Mouse (Mus musculus) heart, adult 2 months (tissue): ENCODE results near the gene 9930104L06Rik. TPM values are rescaled to one million over a fixed set of nuclear protein-coding genes. Genes with fewer than 3 reads are reported as not detected.
A peak's percentile ranks its signal among the peaks of the same experiment; 100 is the strongest.

ENCODE experiments used
- DNase-seq, 2 experiments: peaks; one replicate each; pipeline ENCODE4 v3.0.0; 2021
- H3K27ac ChIP-seq: fragments of 200-600 bp; 2 replicates; pipeline ENCODE4 v1.8.1; 2022
- H3K27me3 ChIP-seq: fragments of 200-500 bp; 2 replicates; pipeline ENCODE4 v1.6.1; 2012; ENCODE audit warnings: mild to moderate bottlenecking, low read length, inconsistent platforms, mixed read lengths; ENCODE audit not compliant: control insufficient read depth, insufficient read depth
- H3K36me3 ChIP-seq: fragments of 200-500 bp; 2 replicates; pipeline ENCODE4 v1.6.1; 2012; ENCODE audit warnings: low read length, inconsistent platforms; ENCODE audit not compliant: control insufficient read depth, insufficient read depth
- H3K4me1 ChIP-seq: fragments of 200-500 bp; 2 replicates; pipeline ENCODE4 v1.6.1; 2011; ENCODE audit warnings: low read length; ENCODE audit not compliant: control insufficient read depth, insufficient read depth
- H3K4me3 ChIP-seq: fragments of 200-600 bp; 2 replicates; pipeline ENCODE4 v1.8.1; 2022
- H3K79me2 ChIP-seq: fragments of 200-500 bp; replicated peaks from 2 replicates; pipeline ENCODE4 v1.6.1; 2012; ENCODE audit warnings: mild to moderate bottlenecking, inconsistent platforms, low read length, moderate library complexity, mixed read lengths; ENCODE audit not compliant: control insufficient read depth, insufficient read depth
- H3K9ac ChIP-seq: fragments of 200-500 bp; 2 replicates; pipeline ENCODE4 v1.6.1; 2012; ENCODE audit warnings: low read depth, mild to moderate bottlenecking, control low read depth, inconsistent platforms, low read length, mixed read lengths
- CTCF ChIP-seq: fragments of 200-600 bp; IDR thresholded peaks from 2 replicates; pipeline ENCODE4 v1.8.1; 2022; ENCODE audit warnings: antibody characterized with exemption, mild to moderate bottlenecking, moderate library complexity
- EP300 ChIP-seq: fragments of 200-500 bp; IDR thresholded peaks from 2 replicates; pipeline ENCODE4 v1.6.1; 2011; ENCODE audit warnings: low read depth, low read length, control low read depth; ENCODE audit not compliant: insufficient read depth
- POLR2A ChIP-seq: fragments of 200-500 bp; IDR thresholded peaks from 2 replicates; pipeline ENCODE4 v1.6.1; 2011; ENCODE audit warnings: mild to moderate bottlenecking, low read depth, low read length, control low read depth; ENCODE audit not compliant: insufficient read depth
- WGBS: fragments of 180-500 bp; shearing (Covaris S2); methylation state at CpG from one replicate; pipeline ENCODE4 v1.1.7; 2018; 5-methylcytosine and 5-hydroxymethylcytosine counted together
- intact Hi-C: fragments of 180-260 bp; cut with DNase I; formaldehyde crosslinking; loops from one replicate; pipeline ENCODE4 v1.15.1; 2025
- polyA plus RNA-seq: library from polyadenylated mRNA; depleted of rRNA; stranded (reverse); fragments of >200 nt; gene quantifications from 2 replicates; pipeline ENCODE4 v1.2.3, GENCODE M21; 2012
- total RNA-seq, 2 experiments: library from RNA; stranded (reverse); gene quantifications; 2 replicates each; pipeline ENCODE4 v1.2.3; 2021

The 9930104L06Rik gene
- total and polyA plus RNA-seq, 3 experiments = 5.9 to 8.4 (median 6.1) TPM

DNA sequence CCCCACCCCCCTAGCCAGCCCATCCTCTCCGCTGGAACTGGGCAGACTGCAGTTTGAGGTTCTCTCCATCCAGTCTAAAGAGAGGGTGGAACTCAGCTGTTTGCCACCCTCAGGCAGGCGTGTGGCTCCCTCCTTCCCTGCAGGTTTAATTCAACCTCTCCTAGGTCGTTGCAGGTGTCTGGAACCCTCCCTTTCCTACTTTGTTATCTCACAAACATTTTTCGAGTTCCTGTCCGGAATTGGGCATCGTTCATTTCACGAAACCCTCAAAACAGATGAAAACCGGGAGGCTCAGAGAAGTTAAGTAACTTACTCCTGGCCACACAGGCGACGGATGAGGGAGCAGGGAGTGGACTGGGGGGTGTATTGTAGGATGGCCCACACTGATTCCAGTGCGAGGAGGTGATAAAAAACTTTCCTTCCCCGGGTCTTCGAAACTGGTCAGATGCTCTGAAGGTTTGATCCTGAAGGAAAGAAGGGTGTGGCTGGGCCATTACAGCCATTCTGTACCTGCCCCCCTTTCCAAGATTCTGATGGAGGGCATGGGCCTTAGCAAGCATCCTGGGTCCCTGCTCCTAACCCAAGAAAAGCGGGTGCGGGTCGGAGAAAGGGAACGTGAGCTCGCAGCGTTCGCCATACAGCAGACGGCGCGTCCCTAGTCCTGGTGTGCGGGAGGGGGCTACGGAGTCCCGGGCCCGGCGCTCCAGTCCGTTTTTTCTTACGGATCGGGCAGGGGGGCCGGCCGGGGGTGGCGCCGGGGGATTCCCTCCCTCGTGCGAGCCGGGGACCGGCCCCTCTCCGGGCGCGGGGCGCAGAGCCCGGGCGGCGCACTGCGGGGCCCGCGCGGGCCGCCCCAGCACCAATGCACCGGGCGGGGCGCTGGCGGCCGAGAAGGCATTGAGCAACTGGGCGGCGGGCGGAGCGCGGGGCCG, 49.1 kb downstream of the 9930104L06Rik start, which contains the start of gene Rspo1:
Gene Rspo1 (plus strand): TSS at position 760 of the 932 bp plus-strand sequence.
- 2% methylated on average over 51 of the region's 62 CpGs for WGBS
- TF ChIP-seq POLR2A (no peak), EP300 (no peak), CTCF (no peak)
- no peaks in the 10 kb centered on the region for H3K4me1 ChIP-seq
- peak within 1 kb of the TSS; percentile 41 for H3K9ac ChIP-seq
- DNase-seq = peak; percentile 41 to 57
- H3K79me2 ChIP-seq = no peaks in the 10 kb centered on the region
- H3K27me3 ChIP-seq = peaks cover 21% of the 10 kb centered on the region
- no peak within 1 kb of the TSS for H3K27ac ChIP-seq
- intact Hi-C loops = no loop called here
- H3K36me3 ChIP-seq = no peaks in the 10 kb centered on the region
- H3K4me3 ChIP-seq = peak within 1 kb of the TSS; percentile 22; the same call in 1 of the 2 replicates

- DNase-seq = no peak
These were observed 50.2 kb downstream of the 9930104L06Rik start for GRCm38 (mm10) chr4:124986739-124987710.

DNA sequence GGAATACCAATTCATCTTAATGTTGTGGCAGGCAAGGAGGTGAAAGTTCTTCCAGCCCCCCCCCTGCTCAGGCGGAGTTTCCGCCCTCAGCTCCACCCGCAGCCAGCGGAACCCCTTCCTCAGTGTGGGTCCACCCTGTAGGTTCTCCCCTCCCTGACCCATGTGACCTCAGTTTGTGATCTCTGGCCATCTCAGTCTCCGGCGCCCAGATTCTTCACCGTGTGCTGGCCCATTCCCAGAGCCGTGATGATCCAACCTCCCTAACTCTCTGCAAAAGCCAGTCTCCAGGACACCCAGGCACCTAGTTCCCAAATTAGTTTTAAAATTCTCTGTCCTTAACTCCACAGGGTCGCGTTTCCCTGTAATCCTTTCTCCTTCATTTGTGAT, 50.9 kb downstream of the 9930104L06Rik start:
- DNase-seq = no peak
- intact Hi-C loops = no loop called here
- TF ChIP-seq EP300 = no peak
- TF ChIP-seq CTCF = no peak
- no peak for TF ChIP-seq POLR2A
- Histone ChIP-seq H3K4me3 (no peak overlapping the region), H3K27ac (no peak overlapping the region), H3K36me3 (no peaks in the 10 kb centered on the region), H3K27me3 (peaks cover 24% of the 10 kb centered on the region), H3K79me2 (no peaks in the 10 kb centered on the region), H3K4me1 (no peaks in the 10 kb centered on the region), H3K9ac (no peak overlapping the region)
- 13% methylated on average over 10 of the region's 10 CpGs for WGBS

More at GRCm38 (mm10) chr4:124986739-124987710, 50.2 kb downstream of the 9930104L06Rik start:
- intact Hi-C loops = no loop called here
- 3% methylated on average over 51 of the region's 51 CpGs for WGBS
- peak overlapping the region; percentile 41 for H3K9ac ChIP-seq
- H3K79me2 ChIP-seq = no peaks in the 10 kb centered on the region
- H3K4me3 ChIP-seq = peak overlapping the region; percentile 22; the same call in 1 of the 2 replicates
- H3K27ac ChIP-seq = no peak overlapping the region
- no peaks in the 10 kb centered on the region for H3K4me1 ChIP-seq
- peaks cover 24% of the 10 kb centered on the region for H3K27me3 ChIP-seq
- H3K36me3 ChIP-seq = no peaks in the 10 kb centered on the region
- TF ChIP-seq POLR2A = no peak
- TF ChIP-seq CTCF = no peak

DNA sequence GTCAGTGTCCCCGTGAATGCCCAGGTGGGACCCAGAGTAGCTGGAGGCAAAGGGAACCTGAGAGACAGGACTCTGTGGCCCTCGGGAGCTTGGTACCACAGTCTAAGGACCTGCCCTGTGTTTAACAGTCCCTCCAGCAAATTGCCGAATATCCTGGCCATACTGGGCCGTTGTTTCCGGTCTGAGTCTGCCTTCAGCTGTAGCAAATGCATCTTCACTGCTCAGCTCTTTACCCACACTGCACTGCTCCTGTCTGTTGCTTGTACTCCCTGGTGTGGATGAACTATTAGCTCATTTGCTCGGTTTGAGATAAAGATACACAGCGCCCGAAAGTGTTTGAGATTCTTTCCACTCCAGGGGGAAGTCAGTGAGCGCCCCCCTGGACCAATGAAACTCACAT, 51.5 kb downstream of the 9930104L06Rik start:
- Histone ChIP-seq H3K27ac (no peak overlapping the region), H3K27me3 (peaks cover 22% of the 10 kb centered on the region), H3K79me2 (no peaks in the 10 kb centered on the region), H3K4me1 (no peaks in the 10 kb centered on the region), H3K9ac (no peak overlapping the region), H3K4me3 (no peak overlapping the region), H3K36me3 (no peaks in the 10 kb centered on the region)
- WGBS = 14% methylated on average over 9 of the region's 9 CpGs
- TF ChIP-seq CTCF = no peak
- no peak for TF ChIP-seq EP300
- no peak for TF ChIP-seq POLR2A
- intact Hi-C loops = no loop called here
- no peak for DNase-seq

DNA sequence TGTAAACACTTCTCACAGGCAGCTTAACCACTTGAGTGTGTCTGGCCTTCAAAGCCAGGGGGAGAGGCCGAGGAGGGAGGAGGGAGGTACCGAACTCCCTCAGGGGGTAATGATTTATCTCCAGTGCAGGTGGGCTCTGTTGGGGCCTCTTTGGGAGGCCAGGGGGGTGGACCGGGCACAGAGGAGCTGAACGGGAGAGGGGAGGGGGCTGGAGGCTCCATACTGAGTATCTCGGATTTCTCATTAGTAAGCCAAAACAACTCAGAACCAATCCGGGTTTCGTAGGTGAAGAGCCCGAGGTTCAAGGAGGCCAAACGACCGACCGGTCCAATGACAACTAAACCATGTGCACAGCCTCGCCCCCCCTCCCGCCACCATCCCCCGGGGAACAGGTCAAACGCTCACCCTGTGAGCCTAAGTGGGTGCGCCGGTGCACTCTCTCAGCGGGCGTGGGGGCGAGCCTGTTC, 53.0 kb downstream of the 9930104L06Rik start:
- Histone ChIP-seq H3K27me3 (peaks cover 19% of the 10 kb centered on the region), H3K9ac (no peak overlapping the region), H3K79me2 (no peaks in the 10 kb centered on the region), H3K27ac (no peak overlapping the region), H3K4me1 (no peaks in the 10 kb centered on the region), H3K36me3 (no peaks in the 10 kb centered on the region), H3K4me3 (no peak overlapping the region)
- 7% methylated on average over 20 of the region's 20 CpGs for WGBS
- no peak for DNase-seq
- intact Hi-C loops = no loop called here
- TF ChIP-seq EP300 (no peak), POLR2A (no peak), CTCF (no peak)
